Mouse (Mus musculus) lung, postnatal 0 days (tissue): ENCODE measurements around the gene Agpat2. TPM values are rescaled to one million over a fixed set of nuclear protein-coding genes. Genes with fewer than 3 reads are reported as not detected.

ENCODE experiments used
- ATAC-seq: fragments of 200-750 bp; cut with Nextera tagmentation; 2 replicates; pipeline ENCODE4 v1.8.0; 2017; ENCODE audit warnings: moderate library complexity
- DNase-seq: peaks from one replicate; pipeline ENCODE4 v3.0.0-alpha.2; 2016; ENCODE audit warnings: low spot score
- H3K27ac ChIP-seq: fragments of 300-500 bp; sonication (generic); 2 replicates; pipeline ENCODE4 v1.5.1; 2014; ENCODE audit warnings: antibody characterized with exemption, mild to moderate bottlenecking, low read length, mixed read lengths
- H3K27me3 ChIP-seq: fragments of 300-500 bp; sonication (generic); replicated peaks from 2 replicates; pipeline ENCODE4 v1.6.1; 2014; ENCODE audit warnings: low read length, mixed read lengths; ENCODE audit not compliant: insufficient read depth
- H3K36me3 ChIP-seq: fragments of 300-500 bp; sonication (generic); 2 replicates; pipeline ENCODE4 v1.6.1; 2014; ENCODE audit warnings: low read length, mixed read lengths; ENCODE audit not compliant: insufficient read depth
- H3K4me1 ChIP-seq: fragments of 300-500 bp; sonication (generic); 2 replicates; pipeline ENCODE4 v1.6.1; 2014; ENCODE audit warnings: antibody characterized with exemption, low read depth, low read length, mixed read lengths; ENCODE audit not compliant: insufficient read depth
- H3K4me2 ChIP-seq: fragments of 300-500 bp; sonication (generic); replicated peaks from 2 replicates; pipeline ENCODE4 v1.6.1; 2014; ENCODE audit warnings: low read depth, mild to moderate bottlenecking, low read length, moderate library complexity, mixed read lengths
- H3K4me3 ChIP-seq: fragments of 300-500 bp; sonication (generic); 2 replicates; pipeline ENCODE4 v1.5.1; 2014; ENCODE audit warnings: low read depth, low read length
- H3K9ac ChIP-seq: fragments of 300-500 bp; sonication (generic); replicated peaks from 2 replicates; pipeline ENCODE4 v1.6.1; 2014; ENCODE audit warnings: low read depth, mild to moderate bottlenecking
- H3K9me3 ChIP-seq: fragments of 300-500 bp; sonication (generic); 2 replicates; pipeline ENCODE4 v1.6.1; 2016; ENCODE audit warnings: low read length, mixed read lengths
- CTCF ChIP-seq: IDR thresholded peaks from 2 replicates; pipeline ENCODE4 v1.5.1; 2016; ENCODE audit warnings: antibody characterized with exemption, mild to moderate bottlenecking
- EP300 ChIP-seq: IDR thresholded peaks from 2 replicates; pipeline ENCODE4 v1.6.1; 2016; ENCODE audit warnings: antibody characterized with exemption, mild to moderate bottlenecking, control low read depth
- WGBS: fragments of 180-500 bp; shearing (Covaris S2); extraction: QIAGEN DNeasy Blood & Tissue Kit; methylation state at CpG from one replicate; pipeline ENCODE4 v1.1.7; 2014; 5-methylcytosine and 5-hydroxymethylcytosine counted together
- polyA plus RNA-seq: library from polyadenylated mRNA; unstranded; fragments of >200 nt; fragmentation: Nextera tagmentation; extraction: Ambion mirVana; gene quantifications from 2 replicates; pipeline ENCODE4 v1.2.1, GENCODE M21; 2015

Gene Agpat2
- polyA plus RNA-seq, 1 experiment from 2014 or later = 72.8 TPM

- Histone ChIP-seq H3K9ac (peak overlapping the region; percentile 79), H3K4me3 (peak overlapping the region; percentile 58), H3K4me2 (peak overlapping the region; percentile 37), H3K4me1 (peaks cover 7% of the 10 kb centered on the region; the same call in 1 of the 2 replicates), H3K36me3 (no peaks in the 10 kb centered on the region), H3K27me3 (no peaks in the 10 kb centered on the region), H3K9me3 (no peaks in the 10 kb centered on the region), H3K27ac (peak overlapping the region; percentile 95)
- DNase-seq (peak; percentile 78), ATAC-seq (peak; percentile 79)
- WGBS = 21% methylated on average over 11 of the region's 11 CpGs
- TF ChIP-seq EP300 = peak; percentile 99
- no peak for TF ChIP-seq CTCF
Measured at GRCm38 (mm10) chr2:26583640-26584039, 20.6 kb downstream of the Agpat2 start.

GRCm38 (mm10) chr2:26582741-26583140, 21.5 kb downstream of the Agpat2 start:
- TF ChIP-seq CTCF (no peak), EP300 (no peak)
- Histone ChIP-seq H3K36me3 (no peaks in the 10 kb centered on the region), H3K27ac (peak overlapping the region; percentile 95), H3K4me1 (peaks cover 7% of the 10 kb centered on the region; the same call in 1 of the 2 replicates), H3K4me3 (no peak overlapping the region), H3K4me2 (0 out of 2 replicates have a peak overlapping the region, but pooled peaks have one; percentile 19), H3K9me3 (no peaks in the 10 kb centered on the region), H3K27me3 (no peaks in the 10 kb centered on the region), H3K9ac (0 out of 2 replicates have a peak overlapping the region, but pooled peaks have one; percentile 16)
- ATAC-seq (no peak), DNase-seq (no peak)
- 49% methylated on average over 7 of the region's 7 CpGs for WGBS

GRCm38 (mm10) chr2:26582203-26582602, 22.0 kb downstream of the Agpat2 start:
- no peak for ATAC-seq
- H3K4me2 ChIP-seq = no peak overlapping the region
- peak overlapping the region; percentile 95 for H3K27ac ChIP-seq
- peaks cover 7% of the 10 kb centered on the region; the same call in 1 of the 2 replicates for H3K4me1 ChIP-seq
- 73% methylated on average over 2 of the region's 2 CpGs for WGBS
- DNase-seq = no peak
- H3K4me3 ChIP-seq = no peak overlapping the region
- H3K9me3 ChIP-seq = no peaks in the 10 kb centered on the region
- H3K27me3 ChIP-seq = no peaks in the 10 kb centered on the region
- TF ChIP-seq EP300 (no peak), CTCF (no peak)
- H3K36me3 ChIP-seq = no peaks in the 10 kb centered on the region
- no peak overlapping the region for H3K9ac ChIP-seq

- no peaks in the 10 kb centered on the region for H3K27me3 ChIP-seq
- H3K4me1 ChIP-seq = peaks cover 7% of the 10 kb centered on the region; the same call in 1 of the 2 replicates
- H3K9ac ChIP-seq = no peak overlapping the region
- TF ChIP-seq EP300 (peak; percentile 35; the same call in 1 of the 2 replicates), CTCF (no peak)
- H3K4me2 ChIP-seq = no peak overlapping the region
- ATAC-seq (no peak), DNase-seq (no peak)
- WGBS = 68% methylated on average over 5 of the region's 5 CpGs
- no peaks in the 10 kb centered on the region for H3K9me3 ChIP-seq
- H3K27ac ChIP-seq = peak overlapping the region; percentile 92
- H3K4me3 ChIP-seq = no peak overlapping the region
- no peaks in the 10 kb centered on the region for H3K36me3 ChIP-seq
Measured at GRCm38 (mm10) chr2:26580751-26581150, 23.5 kb downstream of the Agpat2 start.

- no peak within 1 kb of the TSS for H3K4me3 ChIP-seq
- no peak within 1 kb of the TSS for H3K4me2 ChIP-seq
- no peaks in the 10 kb centered on the region for H3K36me3 ChIP-seq
- H3K27me3 ChIP-seq = no peaks in the 10 kb centered on the region
- peak within 1 kb of the TSS; percentile 92 for H3K27ac ChIP-seq
- DNase-seq (no peak), ATAC-seq (no peak)
- H3K9me3 ChIP-seq = no peaks in the 10 kb centered on the region
- 100% methylated on average over 1 of the region's 1 CpGs for WGBS
- H3K4me1 ChIP-seq = peaks cover 10% of the 10 kb centered on the region
- TF ChIP-seq EP300 (no peak), CTCF (no peak)
- H3K9ac ChIP-seq = no peak within 1 kb of the TSS
Measured at GRCm38 (mm10) chr2:26579714-26580113, 24.5 kb downstream of the Agpat2 start, which contains the start of gene Egfl7. Egfl7 (plus strand) TSS chr2:26580014.

GRCm38 (mm10) chr2:26578369-26578768, 25.8 kb downstream of the Agpat2 start:
- TF ChIP-seq EP300 (peak; percentile 100), CTCF (no peak)
- ATAC-seq (peak; percentile 71), DNase-seq (peak; percentile 86)
- 0 out of 2 replicates have a peak overlapping the region, but pooled peaks have one; percentile 16 for H3K9ac ChIP-seq
- no peak overlapping the region for H3K4me3 ChIP-seq
- 57% methylated on average over 6 of the region's 6 CpGs for WGBS
- no peaks in the 10 kb centered on the region for H3K36me3 ChIP-seq
- H3K4me1 ChIP-seq = peaks cover 17% of the 10 kb centered on the region
- no peaks in the 10 kb centered on the region for H3K27me3 ChIP-seq
- H3K4me2 ChIP-seq = peak overlapping the region; percentile 30; the same call in 1 of the 2 replicates
- no peaks in the 10 kb centered on the region for H3K9me3 ChIP-seq
- peak overlapping the region; percentile 92 for H3K27ac ChIP-seq
